Mouse (Mus musculus) embryonic fibroblast, embryonic 13.5 days (primary cell): ENCODE measurements around the gene Mcoln1. TPM values are rescaled to one million over a fixed set of nuclear protein-coding genes. Genes with fewer than 3 reads are reported as not detected.

ENCODE experiments used
- H3K27ac ChIP-seq: 2 replicates; pipeline ENCODE4 v1.5.1; 2012; ENCODE audit warnings: low read length, control low read depth, inconsistent platforms; ENCODE audit not compliant: insufficient read depth
- H3K4me1 ChIP-seq: 2 replicates; pipeline ENCODE4 v1.6.1; 2011; ENCODE audit warnings: low read length; ENCODE audit not compliant: control insufficient read depth, insufficient read depth
- H3K4me3 ChIP-seq: 2 replicates; pipeline ENCODE4 v1.5.1; 2011; ENCODE audit warnings: mild to moderate bottlenecking, control low read depth, low read length; ENCODE audit not compliant: insufficient read depth
- CTCF ChIP-seq: IDR thresholded peaks from 2 replicates; pipeline ENCODE4 v1.5.1; 2011; ENCODE audit warnings: mild to moderate bottlenecking, control low read depth, low read length, moderate library complexity, borderline replicate concordance; ENCODE audit not compliant: insufficient read depth
- POLR2A ChIP-seq: IDR thresholded peaks from 2 replicates; pipeline ENCODE4 v1.6.1; 2011; ENCODE audit warnings: low read depth, mild to moderate bottlenecking, control low read depth, low read length, moderate library complexity
- polyA plus RNA-seq: library from polyadenylated mRNA; stranded (reverse); fragments of >200 nt; gene quantifications from 2 replicates; pipeline ENCODE4 v1.2.4, GENCODE M21; 2011; ENCODE audit warnings: low read depth; ENCODE audit not compliant: missing spikeins, insufficient read length

The Mcoln1 gene
- 48.1 and 58.9 TPM in 2 replicates for polyA plus RNA-seq

DNA sequence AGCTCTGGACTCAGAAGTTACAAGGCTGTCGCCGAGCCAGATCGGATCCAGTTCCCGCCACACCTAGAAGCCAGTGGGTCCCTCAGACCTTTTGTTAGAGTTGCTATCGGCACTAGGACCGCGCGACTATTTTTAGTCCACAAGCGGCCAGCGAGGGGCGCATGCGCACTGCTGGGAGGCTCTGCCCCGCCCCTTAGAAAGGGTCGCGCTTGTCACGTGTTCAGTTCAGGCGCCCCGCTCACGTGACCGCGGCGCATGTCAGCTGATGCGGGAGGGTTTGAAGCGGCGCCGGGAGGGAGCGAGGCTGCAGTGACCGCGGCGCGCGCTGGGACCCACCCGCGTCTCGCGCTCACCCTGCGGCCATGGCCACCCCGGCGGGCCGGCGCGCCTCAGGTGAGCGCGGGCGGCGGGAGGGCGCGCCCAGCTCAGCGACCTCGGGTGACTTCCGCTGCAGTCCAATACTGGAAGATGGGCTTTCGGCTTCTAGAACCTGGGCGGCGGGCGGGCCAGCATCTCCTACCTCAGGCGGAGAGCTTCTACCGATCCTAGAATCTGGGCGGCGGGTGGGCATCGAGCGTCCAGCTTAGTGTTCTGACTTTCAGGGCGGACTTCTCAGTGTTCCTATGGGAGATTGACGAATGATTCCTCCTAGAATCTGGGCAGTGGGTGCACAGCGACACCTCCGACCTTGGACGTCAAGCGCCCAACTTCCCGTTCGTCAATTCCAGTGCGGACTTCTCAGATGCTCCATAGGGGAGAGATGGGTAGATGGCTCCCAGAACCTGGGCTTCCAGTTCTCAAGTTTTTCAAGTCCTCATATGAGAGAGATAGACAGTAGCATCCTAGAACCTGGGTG lies at the start of gene Mcoln1:
Gene Mcoln1, plus strand, starts transcription at position 223 of the 856 bp plus-strand sequence.
- Histone ChIP-seq H3K4me3 (peak within 1 kb of the TSS; percentile 80), H3K4me1 (peaks cover 7% of the 10 kb centered on the region), H3K27ac (peak within 1 kb of the TSS; percentile 82)
- TF ChIP-seq POLR2A = peak; percentile 90
- TF ChIP-seq CTCF = peak; percentile 24; the same call in 1 of the 2 replicates

DNA sequence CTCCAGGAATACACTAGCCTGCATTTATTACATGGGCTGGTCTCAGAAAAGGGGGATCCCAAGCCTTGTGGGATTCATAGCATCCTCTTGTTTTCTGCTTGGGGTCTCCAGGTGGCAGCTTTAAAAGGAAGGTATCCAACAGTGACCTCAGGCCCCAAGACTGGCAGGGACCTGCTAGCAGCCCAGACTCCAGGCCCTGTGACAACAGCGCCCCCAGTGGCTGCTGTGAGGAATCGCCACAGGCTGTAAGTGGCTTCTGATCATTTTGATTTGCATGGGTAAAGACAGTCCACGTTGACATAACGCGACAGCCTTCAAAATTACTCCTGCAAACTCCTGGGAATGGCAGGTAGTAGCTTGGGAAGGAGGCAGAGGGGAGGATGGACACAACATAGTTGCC lies 49.6 kb upstream of the Mcoln1 start:
- no peak overlapping the region for H3K27ac ChIP-seq
- TF ChIP-seq CTCF = peak; percentile 75
- no peak for TF ChIP-seq POLR2A
- H3K4me1 ChIP-seq = no peaks in the 10 kb centered on the region
- H3K4me3 ChIP-seq = no peak overlapping the region

DNA sequence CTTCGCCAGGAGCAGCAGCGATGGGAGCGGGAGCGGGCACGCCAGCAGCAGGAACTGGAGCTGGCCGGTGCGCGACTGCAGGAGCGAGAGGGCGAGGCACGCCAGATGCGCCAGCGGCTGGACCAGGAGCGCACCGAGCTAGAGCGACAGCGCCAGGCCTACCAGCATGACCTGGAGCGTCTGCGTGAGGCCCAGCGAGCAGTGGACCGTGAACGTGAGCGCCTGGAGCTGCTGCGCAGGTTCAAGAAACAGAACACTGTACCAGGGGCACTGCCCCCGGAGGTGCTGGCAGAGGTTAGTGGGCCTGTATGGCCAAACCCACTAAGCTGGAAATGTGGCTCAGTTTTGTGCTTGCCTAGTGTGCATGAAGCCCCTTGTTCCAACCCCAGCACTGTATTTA lies 48.3 kb upstream of the Mcoln1 start:
- no peak overlapping the region for H3K27ac ChIP-seq
- H3K4me1 ChIP-seq = no peaks in the 10 kb centered on the region
- no peak for TF ChIP-seq POLR2A
- no peak for TF ChIP-seq CTCF
- no peak overlapping the region for H3K4me3 ChIP-seq

DNA sequence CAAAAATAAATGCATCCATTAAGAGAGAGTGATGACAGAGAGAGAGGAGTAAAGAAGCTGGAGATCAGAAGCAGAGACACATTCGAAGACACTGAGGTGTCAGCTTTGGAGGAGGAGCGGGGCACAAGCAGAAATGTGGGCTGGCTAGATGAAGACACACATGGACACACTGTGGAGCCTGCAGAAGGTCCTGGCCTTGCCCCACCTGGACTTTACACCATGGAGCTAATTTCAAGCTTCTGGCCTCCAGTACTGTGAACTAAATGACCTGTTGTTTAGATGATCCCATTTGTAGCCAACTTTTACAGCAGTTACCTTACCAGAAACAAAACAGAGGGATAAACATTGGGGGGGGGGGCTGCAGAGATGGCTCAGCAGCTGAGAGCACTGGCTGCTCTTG lies 37.0 kb upstream of the Mcoln1 start:
- Histone ChIP-seq H3K27ac (no peak overlapping the region), H3K4me3 (no peak overlapping the region), H3K4me1 (0 out of 2 replicates have a peak, but pooled peaks cover 2% of the 10 kb centered on the region)
- TF ChIP-seq CTCF (no peak), POLR2A (no peak)

DNA sequence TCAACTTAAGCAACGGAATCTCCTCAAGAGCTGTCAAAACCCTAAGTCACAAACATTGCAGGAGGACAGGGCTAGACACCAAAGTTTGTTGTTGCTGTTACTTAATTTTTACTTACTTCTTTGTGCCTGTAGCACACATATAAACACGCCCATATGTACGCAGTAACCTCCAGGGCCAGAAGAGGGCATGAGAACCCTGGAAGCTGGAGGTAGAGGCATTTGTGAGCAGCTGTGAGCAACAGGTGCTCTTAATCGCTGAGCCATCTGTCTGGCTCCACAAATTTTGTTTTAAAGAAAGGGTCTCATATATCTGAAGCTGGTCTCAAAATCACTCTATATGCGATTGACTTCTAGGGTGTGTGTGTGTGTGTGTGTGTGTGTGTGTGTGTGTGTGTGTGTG lies 35.9 kb upstream of the Mcoln1 start:
- TF ChIP-seq POLR2A (no peak), CTCF (peak; percentile 20; the same call in 1 of the 2 replicates)
- H3K4me1 ChIP-seq = 0 out of 2 replicates have a peak, but pooled peaks cover 2% of the 10 kb centered on the region
- H3K4me3 ChIP-seq = no peak overlapping the region
- H3K27ac ChIP-seq = no peak overlapping the region

DNA sequence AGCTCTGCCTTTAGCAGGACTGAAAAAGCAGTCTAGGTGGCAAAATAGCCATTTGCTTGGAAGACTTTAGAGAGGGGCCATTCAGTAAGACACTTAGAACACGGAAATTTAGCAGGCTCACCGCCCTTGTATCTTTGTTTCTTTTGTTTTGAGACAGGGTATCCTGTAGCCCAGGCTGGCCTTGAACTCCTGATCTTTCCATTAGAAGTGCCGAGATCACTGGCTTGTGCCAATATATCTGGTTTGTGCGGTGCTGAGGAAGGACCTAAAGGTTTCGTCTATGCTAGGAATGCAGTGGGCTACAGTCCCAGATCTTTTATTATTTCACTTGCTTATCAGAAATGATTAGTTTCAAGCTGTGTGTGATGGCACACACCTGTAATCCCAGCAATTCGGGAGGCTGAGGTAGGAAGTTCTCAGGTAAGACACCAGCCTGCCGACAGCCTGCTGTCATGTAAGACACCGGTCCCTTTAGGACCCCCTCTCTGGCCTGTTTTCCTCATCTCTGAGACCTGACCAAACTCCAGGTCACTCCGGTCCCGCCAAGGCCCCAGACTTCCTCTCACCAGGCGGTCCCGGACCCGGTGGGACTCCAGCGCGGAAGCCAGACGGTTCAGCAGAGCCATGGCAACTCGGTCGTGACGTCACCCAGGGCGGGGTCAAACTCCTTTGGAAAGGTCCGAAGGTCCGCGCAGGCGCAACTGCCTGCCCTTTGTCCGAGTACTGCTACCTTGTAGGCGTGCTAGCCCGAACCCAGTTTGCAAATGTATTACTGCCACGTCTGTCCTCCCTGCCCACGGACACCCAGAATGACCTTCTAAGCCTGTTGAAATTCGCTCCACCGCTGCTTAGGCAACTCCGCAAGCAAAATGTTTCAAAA lies 33.0 kb upstream of the Mcoln1 start, which contains the start of gene Pex11g:
Gene Pex11g, minus strand, starts transcription at position 675 of the 880 bp plus-strand sequence.
- TF ChIP-seq CTCF (no peak), POLR2A (peak; percentile 95)
- Histone ChIP-seq H3K4me3 (peak within 1 kb of the TSS; percentile 45), H3K4me1 (0 out of 2 replicates have a peak, but pooled peaks cover 2% of the 10 kb centered on the region), H3K27ac (no peak within 1 kb of the TSS)

DNA sequence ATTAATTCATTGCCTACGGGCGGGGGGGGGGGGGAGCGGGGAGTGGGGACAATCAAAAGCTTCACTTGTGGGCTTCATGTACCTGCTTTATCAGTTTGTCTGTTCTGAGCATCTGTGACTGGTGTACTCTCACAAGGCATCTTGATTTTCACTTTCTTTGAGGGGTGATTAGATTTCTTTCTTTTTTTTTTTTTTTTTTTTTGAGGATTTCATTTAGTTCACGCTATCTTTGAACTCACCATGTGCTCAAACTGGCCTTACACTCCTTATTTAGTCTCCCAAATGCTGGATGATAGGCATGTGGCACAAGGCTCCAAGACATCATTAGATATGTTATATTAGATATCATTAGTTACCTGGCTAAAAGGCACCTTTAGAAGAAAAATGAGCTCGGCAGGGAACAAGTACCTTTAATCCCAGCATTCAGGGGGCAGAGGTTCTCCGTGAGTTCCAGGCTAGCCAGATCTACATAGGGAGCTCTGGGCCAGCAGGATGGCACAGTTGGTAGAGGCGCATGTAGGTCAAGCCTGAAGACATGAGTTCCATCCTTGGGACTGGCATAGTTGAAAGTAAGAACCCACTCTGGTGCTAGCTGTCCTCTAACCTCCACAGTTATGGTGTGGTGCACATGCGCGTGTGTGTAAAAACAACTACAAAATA lies 32.2 kb upstream of the Mcoln1 start:
- Histone ChIP-seq H3K27ac (no peak overlapping the region), H3K4me3 (peak overlapping the region; percentile 25), H3K4me1 (0 out of 2 replicates have a peak, but pooled peaks cover 2% of the 10 kb centered on the region)
- no peak for TF ChIP-seq CTCF
- no peak for TF ChIP-seq POLR2A

DNA sequence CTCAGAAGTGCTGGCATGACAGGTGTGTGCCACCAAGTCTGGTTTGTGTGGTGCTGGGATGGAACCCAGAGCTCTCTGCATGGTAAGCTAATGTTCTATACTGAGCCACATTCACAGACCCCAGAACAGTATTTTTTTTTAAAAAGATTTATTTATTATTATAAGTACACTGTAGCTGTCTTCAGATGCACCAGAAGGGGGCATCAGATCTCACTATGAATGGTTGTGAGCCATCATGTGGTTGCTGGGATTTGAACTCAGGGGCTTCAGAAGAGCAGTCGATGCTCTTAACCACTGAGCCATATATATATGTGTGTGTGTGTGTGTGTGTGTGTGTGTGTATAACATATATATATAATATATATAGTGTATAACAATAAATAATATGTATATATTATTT lies 31.4 kb upstream of the Mcoln1 start:
- Histone ChIP-seq H3K4me3 (no peak overlapping the region), H3K27ac (no peak overlapping the region), H3K4me1 (0 out of 2 replicates have a peak, but pooled peaks cover 2% of the 10 kb centered on the region)
- TF ChIP-seq CTCF = no peak
- TF ChIP-seq POLR2A = no peak

DNA sequence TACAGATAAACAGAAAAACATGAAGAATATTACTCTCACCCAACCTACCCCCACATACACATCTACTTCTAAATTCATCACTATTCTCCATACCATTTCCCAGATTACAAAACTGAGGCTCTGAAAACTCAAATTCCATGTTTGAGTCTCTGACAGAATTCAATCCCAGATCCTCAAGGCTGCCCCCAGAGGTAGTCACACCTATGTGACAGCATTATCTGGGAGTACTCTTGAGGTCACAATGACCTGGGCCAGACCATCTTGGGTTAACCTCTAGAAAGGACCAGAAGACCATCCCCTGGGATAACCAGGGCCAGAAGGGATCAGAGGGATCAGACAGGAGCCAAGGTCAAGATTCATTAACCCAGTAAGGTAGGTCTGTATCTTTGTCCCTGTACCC lies 29.7 kb upstream of the Mcoln1 start, which contains the start of gene Tex45:
Gene Tex45, plus strand, starts transcription at position 301 of the 400 bp plus-strand sequence.
- H3K4me1 ChIP-seq = 0 out of 2 replicates have a peak, but pooled peaks cover 2% of the 10 kb centered on the region
- H3K27ac ChIP-seq = no peak within 1 kb of the TSS
- H3K4me3 ChIP-seq = no peak within 1 kb of the TSS
- TF ChIP-seq CTCF = no peak
- no peak for TF ChIP-seq POLR2A
